Mouse (Mus musculus): ENCODE data around the gene Gab1.
A peak's percentile ranks its signal among the peaks of the same experiment; 100 is the strongest.

Gene Gab1

GRCm38 (mm10) chr8:80739155-80739924 is 141.0 kb downstream of the Gab1 start, which contains the start of gene Smarca5:
Gene Smarca5, minus strand, starts transcription at chr8:80739497.
- peak; percentile 86 for DNase-seq (ENCODE audit: low spot score)

- no peak for DNase-seq (ENCODE audit: low spot score)
These were observed 141.7 kb downstream of the Gab1 start for GRCm38 (mm10) chr8:80738388-80739154.

- no peak for DNase-seq (ENCODE audit: low spot score)
These were observed 142.3 kb downstream of the Gab1 start for GRCm38 (mm10) chr8:80738046-80738387.

GRCm38 (mm10) chr8:80732326-80732725 is 148.0 kb downstream of the Gab1 start:
- no peak for DNase-seq (ENCODE audit: low spot score)

GRCm38 (mm10) chr8:80714461-80714860 is 165.9 kb downstream of the Gab1 start:
- DNase-seq (ENCODE audit: low spot score), result no peak
